Mouse (Mus musculus) spleen, postnatal 4 days (tissue): ENCODE results near the gene Tnfsf9.
"Not testable (repeated sequence)": the region's sequence is repeated elsewhere in the genome, so short reads cannot be mapped to it uniquely, and the experiment has no call there.

ENCODE experiments used
- DNase-seq, 2 experiments: peaks; one replicate each; pipeline ENCODE4 v3.0.0; 2022; ENCODE audit warnings: low spot score in 2 of 2

Tnfsf9 gene

DNA sequence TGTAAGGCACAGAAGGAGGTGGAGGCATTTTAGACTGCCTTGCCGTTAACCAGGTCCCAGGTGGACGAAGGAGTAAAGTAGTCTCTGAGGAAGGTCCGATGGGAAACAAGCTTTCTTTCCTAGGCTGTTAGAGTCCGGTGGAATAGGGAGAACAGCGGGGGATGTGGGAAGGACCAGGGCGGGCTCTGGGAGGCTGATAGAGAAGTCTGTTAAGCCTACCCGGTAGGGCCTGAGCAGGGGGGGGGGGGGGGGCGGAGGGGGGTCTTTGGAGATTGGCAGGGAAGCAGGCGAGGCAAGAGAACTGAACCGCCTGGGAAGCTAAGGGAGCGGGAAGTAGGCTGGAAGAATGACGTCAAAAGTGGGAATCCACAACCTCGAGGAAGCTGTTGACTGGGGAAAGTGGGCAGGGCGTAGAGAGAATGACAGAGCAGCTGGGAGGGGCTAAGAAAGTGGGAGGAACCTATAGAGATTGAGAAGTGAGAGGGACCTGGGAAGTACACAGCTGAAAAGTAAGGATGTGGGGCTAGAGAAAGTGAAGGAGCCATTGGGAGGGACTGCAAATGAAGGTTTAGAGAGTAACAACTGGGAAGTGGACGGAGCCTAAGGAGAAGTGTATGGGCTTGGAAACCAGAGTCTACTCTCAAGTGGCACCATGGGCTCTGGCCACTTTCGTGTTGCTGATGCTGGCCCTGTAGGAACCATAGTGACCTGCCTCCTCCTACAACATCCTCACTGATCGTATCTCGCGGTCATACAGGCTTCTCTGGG, 9.1 kb upstream of the Tnfsf9 start:
- no peak for DNase-seq

DNA sequence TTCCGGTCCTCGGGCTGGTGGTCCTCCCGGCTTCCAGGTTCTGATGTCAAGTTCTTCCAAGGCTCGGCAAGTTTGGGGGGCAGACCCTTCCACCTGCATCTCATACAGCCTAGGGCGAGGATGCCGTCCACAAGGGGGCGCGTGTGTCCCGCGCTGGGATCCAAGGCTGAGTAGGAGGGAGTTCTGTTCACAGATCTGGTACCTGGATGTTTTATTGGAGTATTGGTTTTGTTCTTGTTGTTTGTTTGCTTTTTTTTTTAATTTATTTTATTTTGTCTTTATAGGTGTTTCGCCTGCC, 8.6 kb upstream of the Tnfsf9 start:
- peak; percentile 80 to 93 for DNase-seq

DNA sequence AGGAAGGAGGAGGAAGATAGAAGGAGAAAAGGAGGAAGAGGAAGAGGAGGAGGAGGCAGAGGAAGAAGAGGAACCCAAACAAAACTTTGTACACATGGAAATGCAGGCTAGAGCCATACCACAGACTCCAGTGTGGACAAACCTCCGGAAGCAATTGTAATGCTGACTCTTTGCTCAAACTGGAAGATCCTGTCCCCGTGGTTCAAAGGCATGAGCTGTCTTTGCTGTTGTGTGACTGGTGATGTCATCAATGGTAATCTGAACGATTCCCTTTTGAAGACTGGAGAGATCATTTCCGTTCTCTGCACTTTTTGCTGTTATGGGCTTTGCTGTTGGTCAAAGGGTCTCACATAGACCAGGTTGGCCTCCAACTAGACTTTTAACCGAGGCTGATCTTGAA, 6.8 kb upstream of the Tnfsf9 start:
- no peak for DNase-seq

DNA sequence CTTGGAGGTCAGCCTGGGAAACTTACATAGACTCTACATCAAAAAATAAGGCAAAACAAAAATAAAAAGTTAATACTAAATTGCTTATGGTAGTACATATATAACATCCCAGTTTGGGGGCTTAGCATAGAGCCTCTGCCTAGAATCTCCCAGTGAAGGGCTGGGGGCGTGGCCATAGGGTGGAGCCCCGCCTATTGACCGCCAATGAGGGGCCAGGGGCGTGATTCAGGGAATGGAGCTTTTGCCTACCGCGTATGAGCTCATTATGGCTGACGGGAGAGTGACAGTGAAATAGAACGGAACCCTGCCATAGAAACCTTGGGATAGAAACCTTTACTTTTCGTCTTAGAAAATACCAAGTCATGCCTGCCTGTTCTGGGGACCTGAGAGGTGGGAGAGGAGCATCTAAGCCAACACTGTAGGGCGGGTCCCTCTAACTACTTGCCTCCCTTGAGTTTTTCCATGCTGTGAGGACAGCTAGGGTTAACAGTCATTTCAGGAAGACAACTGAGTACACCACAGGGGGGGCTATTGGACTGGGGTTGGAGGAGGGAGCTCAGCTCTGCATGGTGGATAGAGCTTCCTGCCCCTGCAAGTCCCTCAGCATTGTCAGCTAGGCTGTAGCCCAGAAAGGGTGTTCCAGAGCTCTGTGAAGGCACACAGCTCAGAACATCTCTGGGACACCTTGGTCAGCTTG, 5.3 kb upstream of the Tnfsf9 start:
- DNase-seq: peak in 1 of 2 experiments; percentile 42

DNA sequence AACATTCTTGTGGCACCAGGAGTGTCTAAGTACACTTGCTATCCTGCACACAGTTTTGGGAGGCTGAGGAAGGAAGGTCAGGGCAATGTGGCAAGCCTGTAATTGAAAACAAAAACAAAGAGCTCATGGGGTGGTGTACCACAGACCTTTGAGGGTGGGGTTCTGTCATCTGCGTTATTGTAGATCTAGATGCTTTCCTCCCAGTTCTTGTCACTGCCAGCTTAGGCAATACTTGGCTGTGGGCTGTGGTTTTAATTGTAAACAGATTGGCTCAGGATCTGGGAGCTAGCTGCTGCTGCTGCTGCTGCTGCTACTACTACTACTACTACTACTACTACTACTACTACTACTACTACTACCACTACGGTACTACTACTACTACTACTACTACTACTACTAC, 2.8 kb upstream of the Tnfsf9 start:
- DNase-seq: no peak

DNA sequence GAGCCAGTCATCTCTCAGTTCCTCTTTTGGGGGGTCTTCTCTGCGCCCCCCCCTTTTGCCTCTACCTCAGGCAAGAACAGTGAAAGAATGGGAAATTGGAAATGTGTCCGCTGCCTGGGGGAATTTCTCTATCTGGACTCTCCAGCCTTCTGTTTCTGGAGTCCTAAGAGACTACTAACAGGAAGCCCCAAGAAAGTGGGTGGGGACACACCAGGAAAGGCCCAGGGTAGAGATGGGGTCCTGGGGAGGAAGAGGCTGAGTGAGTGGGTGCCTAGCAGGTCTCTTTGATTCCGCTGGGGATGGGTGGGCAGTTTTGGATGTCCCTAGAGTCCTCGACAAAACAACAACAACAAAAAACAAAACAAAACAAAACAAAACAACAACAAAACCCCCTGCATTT, 629 bp upstream of the Tnfsf9 start:
- DNase-seq: no peak

DNA sequence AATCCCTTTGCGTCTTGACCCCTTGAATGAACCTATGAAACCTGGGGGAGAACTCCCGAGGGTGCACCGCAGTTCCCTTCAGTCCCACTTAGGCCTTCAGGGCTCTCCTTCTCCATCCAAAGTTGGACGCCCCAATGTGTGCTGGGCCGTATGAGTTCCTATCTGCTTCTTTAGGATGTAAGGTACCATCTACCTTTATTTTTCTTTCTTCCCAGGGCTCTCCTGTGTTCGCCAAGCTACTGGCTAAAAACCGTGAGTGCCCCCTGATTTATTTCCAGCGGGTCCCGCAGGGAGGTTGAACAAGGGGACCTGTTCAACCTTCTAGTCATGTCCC, 877 bp downstream of the Tnfsf9 start:
- DNase-seq: no peak

DNA sequence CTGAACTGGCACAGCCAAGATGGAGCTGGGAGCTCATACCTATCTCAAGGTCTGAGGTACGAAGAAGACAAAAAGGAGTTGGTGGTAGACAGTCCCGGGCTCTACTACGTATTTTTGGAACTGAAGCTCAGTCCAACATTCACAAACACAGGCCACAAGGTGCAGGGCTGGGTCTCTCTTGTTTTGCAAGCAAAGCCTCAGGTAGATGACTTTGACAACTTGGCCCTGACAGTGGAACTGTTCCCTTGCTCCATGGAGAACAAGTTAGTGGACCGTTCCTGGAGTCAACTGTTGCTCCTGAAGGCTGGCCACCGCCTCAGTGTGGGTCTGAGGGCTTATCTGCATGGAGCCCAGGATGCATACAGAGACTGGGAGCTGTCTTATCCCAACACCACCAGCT, 1.9 kb downstream of the Tnfsf9 start:
- no peak for DNase-seq

DNA sequence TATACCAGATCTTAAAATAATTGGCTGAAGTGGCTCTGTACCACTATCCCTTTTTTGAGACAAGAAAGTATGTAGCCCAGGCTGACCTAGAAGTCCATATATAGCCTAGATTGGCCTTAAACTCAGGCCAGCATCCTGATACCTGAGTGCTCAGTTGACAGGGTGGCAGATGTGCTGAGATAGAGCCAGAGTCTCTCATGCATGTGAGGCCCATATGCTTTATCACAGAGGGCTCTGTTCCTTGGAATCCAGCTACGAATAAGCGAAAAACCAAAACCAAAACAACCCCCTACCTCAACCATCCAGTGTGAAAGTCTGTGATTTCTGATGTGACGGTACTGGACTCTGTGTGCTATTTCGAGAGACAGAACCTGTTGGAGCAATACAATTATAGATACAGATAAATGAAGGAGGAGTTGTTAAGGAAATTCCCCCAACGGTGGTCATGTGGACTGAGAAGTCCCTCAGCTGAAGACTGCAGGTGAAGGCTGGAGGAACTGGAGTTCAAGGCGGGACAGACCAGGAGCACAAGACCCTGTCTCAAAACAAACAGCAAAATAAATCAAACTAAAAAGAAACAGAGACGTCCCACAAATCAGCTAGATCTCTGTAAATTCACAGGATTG, 3.0 kb downstream of the Tnfsf9 start:
- DNase-seq: no peak

DNA sequence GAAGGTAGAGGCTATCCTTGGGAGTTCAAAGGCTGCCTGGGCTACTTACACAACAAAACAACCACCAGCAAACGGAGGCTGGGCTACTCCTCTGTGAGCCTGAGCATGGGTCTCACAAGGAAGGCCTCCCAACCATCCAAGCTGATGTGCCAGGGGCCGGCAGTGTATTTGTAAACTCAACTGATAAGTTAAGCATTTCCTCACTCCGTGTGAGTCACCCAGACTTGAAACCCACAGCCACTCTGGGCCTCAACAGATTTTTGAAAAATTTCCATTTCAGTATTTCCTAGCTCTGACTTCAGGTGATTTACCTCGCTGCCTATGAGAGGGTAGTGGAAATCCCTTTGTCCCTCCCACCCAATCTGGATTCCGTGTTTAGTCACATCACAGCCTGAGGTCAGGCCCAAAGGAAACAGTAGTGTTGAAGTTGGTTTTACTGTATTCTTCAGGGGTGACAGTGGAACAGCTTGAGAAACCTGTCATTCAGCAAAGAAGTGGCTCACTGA, 3.6 kb downstream of the Tnfsf9 start:
- DNase-seq: no peak

DNA sequence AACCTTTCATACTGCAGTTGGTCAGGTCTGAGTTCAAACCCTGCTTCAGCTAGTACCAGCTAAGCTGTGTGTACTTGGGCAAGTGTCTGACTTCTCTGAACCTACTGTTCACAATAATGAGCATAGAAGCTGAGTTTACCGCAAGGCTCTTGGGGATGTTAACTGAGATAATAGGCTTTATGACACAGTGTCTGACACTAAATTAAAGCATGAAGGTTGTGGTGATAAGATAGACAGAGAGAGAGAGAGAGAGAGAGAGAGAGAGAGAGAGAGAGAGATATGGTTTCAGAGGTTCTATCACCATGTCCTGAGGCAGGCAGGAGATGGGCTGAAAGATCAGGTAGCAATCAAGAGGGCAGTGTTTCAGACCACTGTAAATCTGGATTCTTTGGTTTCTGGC, 4.9 kb downstream of the Tnfsf9 start:
- DNase-seq: no peak

DNA sequence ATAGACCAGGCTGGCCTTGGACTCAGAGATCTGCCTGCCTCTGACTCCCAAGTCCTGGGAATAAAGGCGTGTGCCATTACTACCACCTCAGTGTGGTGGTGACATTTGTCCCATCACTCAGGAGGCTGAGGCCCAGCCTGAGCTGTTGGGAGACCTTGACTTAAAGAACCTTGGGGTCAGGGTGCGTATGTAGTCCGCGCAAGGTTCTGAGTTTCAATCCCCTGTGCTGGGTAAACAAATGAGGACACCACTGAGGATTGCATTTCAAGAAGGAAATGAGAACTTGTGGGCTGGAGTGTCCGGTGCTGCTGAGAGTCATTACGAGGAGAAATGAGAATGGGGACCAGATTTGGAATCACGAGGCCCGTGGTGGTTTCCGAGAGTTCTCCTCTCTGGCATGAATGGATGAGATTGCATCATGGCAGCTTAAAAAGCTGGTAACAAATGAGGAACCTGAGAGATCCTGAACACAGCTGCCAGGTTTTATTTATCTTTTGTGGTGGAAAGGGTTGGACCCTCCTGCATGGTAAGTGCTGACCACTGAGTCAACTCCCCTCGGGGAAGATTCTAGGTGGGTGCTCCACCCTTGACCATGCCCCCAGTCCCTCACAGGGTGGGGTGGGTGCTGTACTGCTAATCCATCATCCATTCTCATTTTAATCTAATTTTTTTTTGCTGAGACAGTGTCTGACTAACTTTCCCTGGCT, 7.8 kb downstream of the Tnfsf9 start:
- no peak for DNase-seq

DNA sequence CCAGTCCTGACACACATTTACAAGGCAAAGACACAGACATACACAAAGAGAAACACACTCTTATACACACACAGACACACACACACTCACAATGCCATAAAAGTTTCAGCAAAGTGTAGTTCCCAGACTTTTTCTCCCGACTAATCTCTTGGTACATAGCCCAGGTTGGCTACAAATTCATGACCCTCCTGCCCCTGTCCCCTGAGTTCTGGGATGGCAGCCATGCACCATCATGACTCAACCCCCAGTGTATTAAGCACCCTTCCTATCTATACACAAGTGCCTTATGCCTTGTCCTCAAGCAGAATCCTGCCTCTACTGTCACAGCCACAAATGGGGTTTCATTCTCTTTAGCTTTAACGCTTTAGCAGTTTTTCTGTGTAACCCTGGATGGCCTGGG, 11.7 kb downstream of the Tnfsf9 start:
- no peak for DNase-seq

DNA sequence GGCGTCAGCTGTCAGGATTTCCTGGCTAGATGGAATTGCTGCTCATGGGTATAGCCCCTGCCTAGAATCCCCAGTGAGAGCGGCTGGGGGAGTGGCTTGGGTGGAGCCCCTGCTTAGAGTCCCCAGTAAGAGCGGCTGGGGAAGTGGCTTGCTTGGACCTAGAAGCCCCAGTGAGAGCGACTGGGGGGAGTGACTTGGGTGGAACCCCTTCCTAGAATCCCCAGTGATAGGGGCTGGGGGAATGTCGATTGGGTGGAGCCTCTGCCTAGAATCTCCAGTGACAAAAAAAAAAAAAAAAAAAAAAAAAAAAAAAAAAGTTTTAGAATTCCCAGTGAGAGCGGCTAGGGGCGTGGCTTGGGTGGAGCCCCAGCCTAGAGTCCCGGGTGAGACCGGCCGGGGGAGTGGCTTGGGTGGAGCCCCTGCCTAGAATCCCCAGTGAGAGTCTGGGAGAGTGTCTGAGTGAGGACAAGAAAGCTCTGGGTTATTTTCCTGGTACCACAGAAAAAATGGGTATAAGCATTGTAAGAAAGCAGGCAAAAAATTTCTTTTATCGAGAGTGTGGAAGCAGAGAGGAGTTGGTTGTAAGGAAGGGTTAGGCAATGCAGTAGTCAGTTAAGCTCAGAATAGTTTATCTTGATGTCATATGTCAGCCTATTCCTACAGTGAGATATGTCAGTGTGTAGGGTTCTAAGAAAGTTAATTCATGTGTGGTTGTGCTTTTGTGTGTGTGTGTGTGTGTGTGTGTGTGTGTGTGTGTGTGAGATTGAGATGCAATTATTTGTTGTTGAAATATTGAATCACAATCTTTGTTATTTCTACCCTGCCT, 13.6 kb downstream of the Tnfsf9 start:
- DNase-seq: peak; percentile 41 to 69

DNA sequence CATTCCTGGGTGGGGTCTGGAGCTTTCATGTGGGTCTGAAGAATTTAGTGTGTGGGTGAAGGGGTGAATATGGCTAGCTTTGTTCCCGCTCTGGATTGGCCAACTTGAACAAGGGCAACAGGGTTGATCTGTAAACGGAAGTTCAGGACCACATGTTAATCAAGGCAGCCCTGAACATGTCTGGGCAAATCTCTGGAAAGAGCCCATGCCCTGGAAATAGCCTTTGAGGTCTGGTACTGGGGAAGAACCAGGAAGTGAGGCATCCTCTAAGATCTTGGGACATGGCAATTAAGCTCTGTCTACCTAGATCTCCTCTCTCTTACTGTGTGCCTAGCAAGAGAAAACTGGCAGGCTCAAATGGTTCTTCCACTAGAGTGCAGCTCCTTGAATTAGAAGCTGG, 16.7 kb downstream of the Tnfsf9 start:
- DNase-seq: no peak

DNA sequence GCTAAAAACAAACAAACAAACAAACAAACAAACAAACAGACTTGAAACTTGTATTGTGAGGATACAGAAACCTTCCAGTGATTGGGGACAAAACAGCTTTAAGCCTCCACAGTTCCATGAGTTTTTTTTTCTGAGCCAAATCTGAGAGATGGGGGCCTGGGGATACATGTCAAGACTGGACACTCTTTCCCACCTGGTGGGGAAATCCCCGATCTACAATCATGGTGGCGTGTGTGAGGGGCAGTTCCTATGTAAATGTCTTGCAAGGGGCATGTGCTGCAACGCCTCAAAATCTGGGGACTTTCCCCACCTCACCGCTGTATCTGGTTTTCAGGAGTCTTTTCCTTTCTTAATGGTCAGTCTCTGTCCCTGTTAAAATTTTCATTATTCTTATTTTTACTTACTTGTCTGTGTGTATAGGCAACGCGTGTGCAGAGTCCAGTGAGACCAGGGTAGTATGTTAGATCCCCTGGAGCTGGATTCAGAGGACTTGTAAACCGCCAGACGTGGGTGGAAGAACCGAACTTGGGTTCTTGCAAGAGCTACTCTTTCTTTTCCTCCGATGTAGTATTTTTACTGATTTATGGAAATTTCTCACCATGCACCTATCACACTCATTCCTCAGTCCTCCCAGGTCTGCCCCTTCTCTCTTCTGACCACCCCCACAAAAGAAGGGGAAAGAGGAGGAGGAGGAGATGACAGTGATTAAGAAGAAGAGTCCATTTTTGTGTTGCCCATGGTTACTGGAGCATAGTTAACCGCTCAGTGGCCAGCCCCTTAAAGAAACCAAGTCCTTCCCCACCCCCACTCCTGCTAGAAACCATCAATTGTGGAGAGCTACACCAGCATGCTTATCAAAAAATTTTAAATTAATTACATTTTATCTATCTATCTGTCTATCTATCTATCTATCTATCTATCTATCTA, 18.3 kb downstream of the Tnfsf9 start:
- DNase-seq: no peak

DNA sequence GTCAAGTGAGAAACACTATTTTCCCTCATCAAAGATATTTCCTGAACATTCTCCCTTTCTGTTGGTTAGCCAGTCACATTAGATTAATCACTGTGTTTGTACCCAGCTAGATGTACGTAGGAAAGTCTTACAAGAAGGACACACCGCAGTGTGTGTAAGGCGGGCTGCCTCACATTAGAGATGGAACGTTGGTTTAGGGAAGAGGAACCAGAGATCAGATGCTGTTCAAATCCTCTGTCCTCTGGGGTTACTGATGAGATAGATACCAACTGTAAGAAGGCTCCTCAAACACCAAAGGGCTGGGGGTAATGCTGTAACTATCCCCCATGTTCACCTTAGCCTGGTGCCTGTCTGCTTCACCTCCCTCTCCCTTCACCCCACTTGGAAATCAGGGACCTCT, 19.7 kb downstream of the Tnfsf9 start:
- no peak for DNase-seq

DNA sequence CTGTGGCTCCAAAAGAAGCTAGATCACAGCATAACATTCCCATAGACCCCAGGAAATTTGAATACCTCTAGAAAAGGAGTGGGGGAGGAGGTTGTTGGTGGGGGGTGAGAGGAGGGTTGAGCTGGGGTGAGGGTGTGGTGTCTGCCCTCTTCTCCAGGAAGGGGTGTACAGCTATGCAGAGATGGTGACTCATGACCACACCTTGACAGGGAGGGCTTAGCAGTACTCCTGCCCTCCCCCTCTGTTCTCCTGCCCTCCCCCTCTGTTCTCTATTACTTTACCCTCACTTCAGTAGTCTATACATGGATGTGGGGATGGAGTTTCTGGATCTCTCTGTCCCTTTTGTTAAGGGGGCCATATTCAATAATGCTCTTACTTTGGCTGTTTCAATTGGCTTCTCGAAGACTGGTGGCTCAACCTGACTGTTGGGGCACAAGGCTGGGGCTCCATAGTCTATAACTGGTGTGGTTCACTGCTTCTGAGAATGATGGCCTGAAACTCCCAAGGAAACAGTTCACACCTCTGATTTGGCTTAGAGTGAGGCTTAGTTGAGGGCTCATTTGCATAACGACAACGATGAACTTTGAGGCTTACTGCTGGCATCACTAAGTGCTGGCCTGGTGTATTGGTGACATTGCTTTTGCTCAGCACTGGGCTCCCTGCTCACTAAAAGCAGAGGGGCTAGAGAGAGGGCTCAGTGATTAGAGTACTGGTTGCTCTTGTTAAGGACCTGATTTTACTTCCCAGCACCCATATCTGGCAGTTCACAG, 20.9 kb downstream of the Tnfsf9 start:
- DNase-seq: no peak

DNA sequence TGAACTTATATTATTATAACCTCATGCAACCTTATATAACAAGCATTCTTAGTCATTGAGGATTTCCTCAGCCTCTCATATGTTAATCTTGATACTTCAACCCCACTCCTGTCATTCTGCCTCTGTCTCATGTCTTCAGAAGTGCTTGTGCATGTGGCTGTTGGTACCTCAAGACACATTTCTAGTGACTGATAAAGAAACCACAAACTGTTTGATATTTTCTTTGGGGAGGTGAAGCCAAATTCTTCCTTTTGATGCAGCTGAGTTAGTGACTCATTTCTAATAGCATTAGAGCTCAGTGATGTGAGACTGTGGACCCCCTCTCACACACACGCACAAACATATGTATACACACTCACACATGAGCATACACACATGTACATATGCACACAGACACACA, 26.7 kb downstream of the Tnfsf9 start:
- no peak for DNase-seq

DNA sequence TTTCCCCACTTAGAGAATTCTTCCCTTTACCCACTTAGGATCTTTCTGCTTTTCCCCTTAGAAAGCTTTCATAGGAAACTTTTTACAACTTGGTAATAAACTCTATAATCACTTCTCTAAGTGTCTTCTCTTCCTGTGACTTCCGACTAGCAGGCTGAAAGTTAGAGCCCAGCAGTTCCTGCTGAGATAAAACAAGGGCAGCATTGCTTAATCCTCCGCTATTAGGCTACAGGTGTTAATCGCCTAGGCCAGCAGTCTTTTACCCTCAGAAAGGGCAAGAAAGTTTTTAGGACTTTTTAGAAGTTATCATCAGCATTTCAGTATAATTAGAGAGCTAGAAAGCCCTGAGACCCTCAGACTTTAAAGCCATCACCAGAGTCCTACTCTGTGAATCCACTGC, 28.9 kb downstream of the Tnfsf9 start:
- DNase-seq: not testable (repeated sequence)
